Mouse (Mus musculus) gastrocnemius, postnatal 36 days (tissue): ENCODE data around the gene Lamtor1. TPM values are rescaled to one million over a fixed set of nuclear protein-coding genes. Genes with fewer than 3 reads are reported as not detected.
A peak's percentile ranks its signal among the peaks of the same experiment; 100 is the strongest.
"Not testable (repeated sequence)": the region's sequence is repeated elsewhere in the genome, so short reads cannot be mapped to it uniquely, and the experiment has no call there.

Source experiments
- DNase-seq, 2 experiments: peaks; one replicate each; pipeline ENCODE4 v3.0.0; 2022
- intact Hi-C: fragments of 180-260 bp; cut with DNase I; formaldehyde crosslinking; loops from one replicate; pipeline ENCODE4 v1.15.1; 2025
- total RNA-seq, 2 experiments: library from RNA; stranded (reverse); gene quantifications; 2 replicates each; pipeline ENCODE4 v1.2.3; 2021

Gene Lamtor1
- total RNA-seq, 2 experiments from 2014 or later: 93.2 to 99.8 TPM

GRCm38 (mm10) chr7:101949008-101949407, 43.3 kb downstream of the Lamtor1 start:
- intact Hi-C loops: not testable (repeated sequence)

DNA sequence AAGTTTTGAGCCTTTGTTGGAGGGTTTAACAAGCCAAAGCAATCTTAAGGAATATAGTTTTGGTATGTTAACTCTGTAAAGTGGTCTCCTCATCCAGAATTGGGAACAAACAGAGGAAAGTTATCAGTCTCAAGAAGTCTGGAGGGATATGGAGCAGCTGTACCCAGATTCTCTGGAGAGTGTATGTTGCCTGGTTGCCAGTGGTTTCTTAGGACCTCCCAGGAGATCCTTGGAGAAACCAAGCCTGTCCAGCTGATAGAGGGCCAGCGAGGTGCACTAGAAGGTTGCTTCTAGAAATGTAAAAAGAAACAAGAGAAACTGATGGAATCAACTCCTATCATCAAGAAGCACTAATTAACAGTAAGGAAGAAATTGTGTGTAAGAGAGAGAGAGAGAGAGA, 45.9 kb downstream of the Lamtor1 start:
- no peak for DNase-seq
- intact Hi-C loops: no loop called here

More at GRCm38 (mm10) chr7:101949008-101949407, 43.3 kb downstream of the Lamtor1 start:
- DNase-seq: not testable (repeated sequence)

- no peak for DNase-seq
- intact Hi-C loops: no loop called here
Observed at GRCm38 (mm10) chr7:101952098-101952497, 46.4 kb downstream of the Lamtor1 start.

DNA sequence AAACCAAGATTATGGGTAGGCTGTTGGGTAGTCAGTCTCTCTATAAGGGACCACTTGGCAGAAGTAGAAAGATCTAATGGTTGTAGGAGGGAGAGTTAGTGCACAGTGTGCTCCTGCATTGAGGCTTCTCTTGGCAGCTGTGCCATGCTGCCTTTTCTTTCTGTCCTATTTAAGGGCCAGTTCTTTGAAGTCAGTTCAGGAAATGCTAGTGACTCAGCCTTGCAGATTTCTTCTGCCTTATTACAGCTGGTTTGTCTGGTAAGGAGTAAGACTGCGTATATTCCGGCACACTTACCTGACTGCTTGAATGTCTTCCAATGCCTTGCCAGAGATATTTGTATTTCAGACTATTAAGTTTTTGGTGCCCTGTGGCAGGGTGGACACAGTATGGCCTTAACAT, 48.5 kb downstream of the Lamtor1 start:
- intact Hi-C loops: no loop called here

GRCm38 (mm10) chr7:101955276-101955675, 49.6 kb downstream of the Lamtor1 start:
- DNase-seq: no peak
- intact Hi-C loops: no loop called here

More for the DNA sequence above, 48.5 kb downstream of the Lamtor1 start:
- DNase-seq: no peak

DNA sequence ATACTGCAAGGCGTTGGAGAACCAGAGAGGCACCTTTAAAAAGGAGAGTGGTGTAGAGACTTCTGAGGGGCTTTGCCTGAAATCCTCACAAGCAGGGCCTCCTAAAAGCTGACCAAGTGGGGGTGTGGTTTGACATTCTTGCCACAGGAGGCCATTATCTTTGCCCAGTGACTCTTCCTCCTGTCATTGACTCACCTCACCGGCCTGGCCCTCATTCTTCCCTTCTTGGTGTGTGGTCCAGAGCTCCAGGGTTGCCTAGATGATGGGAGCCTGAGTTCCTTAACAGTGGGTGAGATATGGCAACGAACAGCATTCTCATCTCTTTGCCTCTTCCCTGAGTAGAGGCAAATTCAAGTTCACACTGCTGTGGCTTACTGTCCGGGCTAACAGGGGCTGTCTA, 50.2 kb downstream of the Lamtor1 start:
- DNase-seq: no peak
- intact Hi-C loops: no loop called here

- DNase-seq: no peak
- intact Hi-C loops: no loop called here
Observed at GRCm38 (mm10) chr7:101956481-101956880, 50.8 kb downstream of the Lamtor1 start.

DNA sequence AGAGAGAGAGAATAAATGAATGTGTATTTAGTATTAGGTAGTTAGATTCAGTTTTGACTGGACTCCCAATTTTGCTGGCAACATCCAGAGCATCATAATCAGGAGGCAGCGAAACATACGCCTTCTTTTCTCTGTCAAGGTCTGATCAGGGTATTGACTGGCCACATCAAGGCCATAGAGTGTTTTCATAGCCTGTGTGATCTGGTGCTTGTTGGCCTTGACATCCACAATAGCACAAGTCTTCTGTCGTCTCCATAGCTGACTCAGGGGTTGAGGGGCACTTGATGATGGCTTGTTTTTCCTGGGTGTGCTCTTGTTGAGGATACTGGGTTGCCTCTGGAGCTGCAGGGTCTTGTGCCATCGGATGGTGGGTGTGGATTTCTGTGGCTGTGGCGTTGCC, 51.2 kb downstream of the Lamtor1 start:
- no peak for DNase-seq
- intact Hi-C loops: no loop called here

DNA sequence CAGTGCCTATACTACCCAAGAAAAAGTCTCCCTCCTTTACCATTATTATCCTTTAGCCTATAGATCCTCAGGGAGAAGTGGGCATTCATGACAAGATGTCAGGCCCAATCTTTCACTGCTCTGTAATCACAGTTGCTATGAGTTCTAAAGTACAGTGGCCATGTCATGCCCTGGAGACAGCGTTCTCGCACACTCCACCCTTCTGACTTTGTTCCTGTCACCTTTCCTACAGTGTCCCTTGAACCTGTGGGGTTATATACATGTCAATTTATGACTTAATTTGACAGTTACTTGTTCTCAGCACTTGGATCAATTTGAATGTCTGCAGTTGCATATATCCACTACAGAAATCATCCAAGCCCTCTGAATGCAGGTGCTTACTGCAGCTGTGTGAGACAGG, 57.1 kb downstream of the Lamtor1 start:
- no peak for DNase-seq
- intact Hi-C loops: no loop called here

DNA sequence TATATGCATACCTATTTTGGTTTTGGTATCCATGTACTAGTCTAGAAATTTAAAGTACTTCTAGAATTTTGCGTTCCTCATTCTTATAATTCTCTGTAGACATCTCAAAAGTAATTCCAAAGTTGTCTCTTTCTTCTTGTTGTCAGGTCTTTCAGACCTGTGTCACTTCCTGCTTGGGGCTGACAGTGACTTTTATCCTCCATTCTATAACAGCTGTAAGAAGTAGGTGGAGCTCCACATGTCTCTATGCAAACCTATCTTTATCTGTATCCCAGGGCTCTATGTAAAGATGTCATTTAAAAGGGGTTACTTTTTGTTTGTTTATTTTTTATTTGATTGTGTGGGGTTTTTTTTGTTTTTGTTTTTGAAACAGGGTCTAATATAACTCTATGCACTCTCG, 57.9 kb downstream of the Lamtor1 start:
- intact Hi-C loops: no loop called here
- DNase-seq: no peak

DNA sequence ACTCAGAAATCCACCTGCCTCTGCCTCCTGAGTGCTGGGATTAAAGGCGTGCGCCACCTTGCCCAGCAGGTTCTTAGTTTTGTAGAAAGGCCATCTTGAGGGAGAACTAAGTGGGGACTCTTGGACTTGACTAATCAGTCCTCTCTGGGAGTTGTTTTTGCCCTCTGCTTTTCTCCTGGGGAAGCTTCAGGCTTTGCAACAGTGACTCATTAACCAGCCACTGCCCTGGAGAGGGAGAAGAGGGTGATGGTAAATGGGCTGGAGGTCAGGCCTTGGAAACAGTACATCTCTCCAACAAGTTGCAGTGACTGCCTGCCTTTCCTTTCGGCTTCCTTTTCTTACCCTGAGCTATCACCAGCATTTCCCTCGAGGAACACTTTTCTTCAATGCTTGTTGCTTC, 58.8 kb downstream of the Lamtor1 start:
- DNase-seq: no peak
- intact Hi-C loops: no loop called here

GRCm38 (mm10) chr7:101965606-101966005, 59.9 kb downstream of the Lamtor1 start:
- intact Hi-C loops: no loop called here
- no peak for DNase-seq

GRCm38 (mm10) chr7:101967256-101967655, 61.6 kb downstream of the Lamtor1 start:
- intact Hi-C loops: no loop called here
- DNase-seq: no peak

- intact Hi-C loops: no loop called here
- no peak for DNase-seq
Observed at GRCm38 (mm10) chr7:101968751-101969150, 63.0 kb downstream of the Lamtor1 start.

- intact Hi-C loops: loop anchor here (5.0 kb wide), 1 partner anchor 53 kb away; no protein-coding TSS in a partner anchor
- DNase-seq: peak; percentile 75 to 83
Observed at GRCm38 (mm10) chr7:101969694-101970428, 64.2 kb downstream of the Lamtor1 start.

DNA sequence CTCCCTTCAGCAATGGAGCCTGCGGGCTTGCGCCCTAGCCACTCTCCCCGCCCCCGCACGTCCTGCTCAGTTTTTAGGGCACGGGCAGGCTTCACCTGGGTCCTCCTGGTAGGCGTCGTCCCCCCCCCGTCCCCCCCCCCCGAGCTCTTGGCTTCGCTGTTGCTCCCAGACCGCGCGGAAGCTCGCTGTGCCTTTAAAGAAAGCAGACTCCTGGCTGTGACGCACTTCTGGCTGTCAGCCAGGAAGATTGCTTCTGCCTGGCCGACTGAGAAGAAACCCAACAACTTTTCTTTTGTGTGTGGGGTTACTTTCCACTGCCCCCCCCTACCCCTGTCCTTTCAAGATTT, 64.7 kb downstream of the Lamtor1 start:
- intact Hi-C loops: loop anchor here (5.0 kb wide), 1 partner anchor 53 kb away; no protein-coding TSS in a partner anchor
- peak; percentile 87 to 90 for DNase-seq

- DNase-seq: peak; percentile 58 to 75
- intact Hi-C loops: loop anchor here (5.0 kb wide), 1 partner anchor 54 kb away; no protein-coding TSS in a partner anchor
Observed at GRCm38 (mm10) chr7:101970821-101971461, 65.2 kb downstream of the Lamtor1 start.

DNA sequence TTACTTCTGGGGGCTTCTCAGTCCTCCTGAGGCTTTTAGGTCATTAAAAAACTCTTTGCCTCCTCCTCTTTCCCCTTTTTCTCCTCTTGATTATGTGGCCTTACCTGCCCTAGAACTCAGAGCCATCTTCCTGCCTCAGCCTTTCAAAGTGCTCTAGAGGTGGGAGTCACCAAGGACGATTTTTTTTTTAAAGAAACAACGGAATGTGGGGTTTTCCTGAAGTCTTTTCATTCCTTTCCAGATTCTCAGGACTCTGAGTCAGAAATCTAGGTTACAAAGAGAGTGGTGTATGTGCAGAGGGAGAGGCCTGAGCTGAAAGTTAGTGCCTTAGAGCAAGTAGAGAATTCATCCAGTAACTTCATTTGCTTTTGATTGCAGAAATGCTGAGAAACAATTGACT, 66.0 kb downstream of the Lamtor1 start:
- DNase-seq: no peak
- intact Hi-C loops: loop anchor here (5.0 kb wide), 1 partner anchor 54 kb away; no protein-coding TSS in a partner anchor

DNA sequence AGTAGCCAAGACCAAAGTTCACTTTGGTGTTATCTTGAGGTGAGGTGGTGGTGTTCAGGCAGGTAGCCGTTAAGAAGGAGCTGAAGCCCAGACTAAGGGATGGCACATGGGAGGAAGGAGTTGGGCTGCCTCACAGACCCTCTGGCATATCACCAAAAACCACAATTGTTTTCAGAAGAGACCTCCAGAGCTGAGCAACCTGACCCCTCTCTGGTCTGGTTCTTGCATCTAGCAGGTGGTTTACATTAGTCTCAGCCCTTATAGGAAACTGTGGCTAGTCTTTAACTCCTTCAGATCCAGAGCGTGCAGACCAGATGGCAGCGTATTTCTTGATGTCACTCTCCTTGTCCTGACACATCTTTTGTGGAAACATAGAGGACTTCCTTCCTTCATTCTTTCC, 68.0 kb downstream of the Lamtor1 start:
- no peak for DNase-seq
- intact Hi-C loops: loop anchor here (5.0 kb wide), 1 partner anchor 56 kb away; no protein-coding TSS in a partner anchor

GRCm38 (mm10) chr7:101974505-101974904, 68.8 kb downstream of the Lamtor1 start:
- peak; percentile 38 to 69 for DNase-seq
- intact Hi-C loops: loop anchor here (5.0 kb wide), 1 partner anchor 57 kb away; no protein-coding TSS in a partner anchor
